Mouse (Mus musculus) limb, embryonic 11.5 days (tissue): Measurements from ENCODE around the gene Mrpl33. TPM values are rescaled to one million over a fixed set of nuclear protein-coding genes. Genes with fewer than 3 reads are reported as not detected.

Experiments used
- microRNA-seq: library from miRNA; unstranded; fragments of <30 nt; microRNA quantifications from one replicate; pipeline ENCODE4, GENCODE M21; 2016
- polyA plus RNA-seq: library from polyadenylated mRNA; unstranded; fragments of >200 nt; fragmentation: Nextera tagmentation; extraction: Ambion mirVana; gene quantifications from 2 replicates; pipeline ENCODE4 v1.2.1, GENCODE M21; 2014

The Mrpl33 gene
- polyA plus RNA-seq, 1 experiment from 2014 or later = 254 TPM

Small RNAs within 50 kb of the gene (microRNA-seq; reads per million reads assigned to microRNA genes)
- gene Mir3473e = not detected

Other genes with a start within 250 kb of the Mrpl33 start
- 63.4 and 63.5 TPM in 2 replicates for gene Zfp512, start 144.5 kb upstream of the Mrpl33 start, polyA plus RNA-seq
- not detected in 2 replicates for gene 4930548H24Rik, start 111.2 kb upstream of the Mrpl33 start, polyA plus RNA-seq
- 87.8 and 88.6 TPM in 2 replicates for gene Gpn1, start 102.2 kb upstream of the Mrpl33 start, polyA plus RNA-seq
- gene Slc4a1ap, start 69.9 kb upstream of the Mrpl33 start, polyA plus RNA-seq = 32.3 and 35.5 TPM in 2 replicates
- gene Supt7l, start 69.1 kb upstream of the Mrpl33 start, polyA plus RNA-seq = 26.5 and 27.0 TPM in 2 replicates
- gene Rbks, start 100.7 kb downstream of the Mrpl33 start, polyA plus RNA-seq = 2.7 and 2.8 TPM in 2 replicates
- 30.2 and 30.3 TPM in 2 replicates for gene Babam2, start 100.7 kb downstream of the Mrpl33 start, polyA plus RNA-seq